Mouse (Mus musculus) midbrain, embryonic 11.5 days (tissue): ENCODE results near the gene Alox12. TPM values are rescaled to one million over a fixed set of nuclear protein-coding genes. Genes with fewer than 3 reads are reported as not detected.

Experiments
- ATAC-seq: fragments of 200-750 bp; cut with Nextera tagmentation; 2 replicates; pipeline ENCODE4 v1.8.0; 2017; ENCODE audit warnings: moderate TSS enrichment, moderate library complexity; ENCODE audit not compliant: low FRiP score
- DNase-seq: peaks from one replicate; pipeline ENCODE4 v3.0.0; 2015; ENCODE audit warnings: low spot score; ENCODE audit errors: missing footprints
- H3K27ac ChIP-seq: fragments of 300-500 bp; sonication (generic); 2 replicates; pipeline ENCODE4 v1.5.1; 2014; ENCODE audit warnings: low read depth, low read length
- H3K27me3 ChIP-seq: fragments of 300-500 bp; sonication (generic); 2 replicates; pipeline ENCODE4 v1.6.1; 2014; ENCODE audit warnings: mild to moderate bottlenecking, low read length, moderate library complexity, mixed read lengths; ENCODE audit not compliant: control insufficient read depth, insufficient read depth
- H3K36me3 ChIP-seq: fragments of 300-500 bp; sonication (generic); 2 replicates; pipeline ENCODE4 v1.6.1; 2014; ENCODE audit warnings: mild to moderate bottlenecking, low read length, moderate library complexity, mixed read lengths; ENCODE audit not compliant: control insufficient read depth, insufficient read depth
- H3K4me1 ChIP-seq: fragments of 300-500 bp; sonication (generic); 2 replicates; pipeline ENCODE4 v1.6.1; 2014; ENCODE audit warnings: low read length; ENCODE audit not compliant: control insufficient read depth, insufficient read depth
- H3K4me2 ChIP-seq: fragments of 300-500 bp; sonication (generic); 2 replicates; pipeline ENCODE4 v1.6.1; 2014; ENCODE audit warnings: mild to moderate bottlenecking, moderate library complexity
- H3K4me3 ChIP-seq: fragments of 300-500 bp; sonication (generic); 2 replicates; pipeline ENCODE4 v1.5.1; 2014; ENCODE audit warnings: low read depth, low read length
- H3K9ac ChIP-seq: fragments of 300-500 bp; sonication (generic); 2 replicates; pipeline ENCODE4 v1.6.1; 2014; ENCODE audit warnings: low read length
- H3K9me3 ChIP-seq: fragments of 300-500 bp; sonication (generic); 2 replicates; pipeline ENCODE4 v1.6.1; 2016; ENCODE audit warnings: low read length; ENCODE audit not compliant: control insufficient read depth
- WGBS: fragments of 180-500 bp; shearing (Covaris S2); extraction: QIAGEN DNeasy Blood & Tissue Kit; methylation state at CpG from one replicate; pipeline ENCODE4 v1.1.7; 2014; 5-methylcytosine and 5-hydroxymethylcytosine counted together
- polyA plus RNA-seq: library from polyadenylated mRNA; unstranded; fragments of >200 nt; fragmentation: Nextera tagmentation; extraction: Ambion mirVana; gene quantifications from 2 replicates; pipeline ENCODE4 v1.2.1, GENCODE M21; 2014

Alox12 gene
- polyA plus RNA-seq, 1 experiment from 2014 or later = 3.2 TPM

DNA sequence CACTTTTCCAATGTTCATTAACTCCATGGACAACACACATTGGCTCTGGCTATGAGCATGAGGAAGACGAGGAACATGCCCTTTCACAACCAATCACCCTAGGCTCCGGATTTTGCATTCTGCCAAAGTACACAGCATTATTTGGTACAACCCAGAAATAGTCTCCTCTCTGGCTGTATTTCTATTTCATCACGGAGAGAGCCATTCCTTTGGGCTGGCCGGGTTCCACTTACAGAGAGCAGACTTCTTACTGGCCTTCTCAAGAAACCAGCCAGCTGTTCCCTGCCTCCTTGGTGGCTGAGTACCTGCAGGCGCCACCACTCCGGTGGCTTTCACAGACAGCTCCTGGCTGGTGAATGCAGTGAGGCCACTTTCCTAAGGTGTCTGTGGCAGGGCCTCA is 42.7 kb downstream of the Alox12 start, which contains the start of gene Slc16a11:
Gene Slc16a11 (plus strand): TSS at position 330 of the 400 bp plus-strand sequence.
- H3K9ac ChIP-seq = no peak within 1 kb of the TSS
- H3K36me3 ChIP-seq = no peaks in the 10 kb centered on the region
- peaks cover 18% of the 10 kb centered on the region for H3K4me1 ChIP-seq
- no peak for DNase-seq
- peaks cover 39% of the 10 kb centered on the region for H3K27me3 ChIP-seq
- 66% methylated on average over 6 of the region's 6 CpGs for WGBS
- H3K4me2 ChIP-seq = no peak within 1 kb of the TSS
- no peak within 1 kb of the TSS for H3K4me3 ChIP-seq
- H3K9me3 ChIP-seq = no peaks in the 10 kb centered on the region
- ATAC-seq = no peak
- H3K27ac ChIP-seq = no peak within 1 kb of the TSS

DNA sequence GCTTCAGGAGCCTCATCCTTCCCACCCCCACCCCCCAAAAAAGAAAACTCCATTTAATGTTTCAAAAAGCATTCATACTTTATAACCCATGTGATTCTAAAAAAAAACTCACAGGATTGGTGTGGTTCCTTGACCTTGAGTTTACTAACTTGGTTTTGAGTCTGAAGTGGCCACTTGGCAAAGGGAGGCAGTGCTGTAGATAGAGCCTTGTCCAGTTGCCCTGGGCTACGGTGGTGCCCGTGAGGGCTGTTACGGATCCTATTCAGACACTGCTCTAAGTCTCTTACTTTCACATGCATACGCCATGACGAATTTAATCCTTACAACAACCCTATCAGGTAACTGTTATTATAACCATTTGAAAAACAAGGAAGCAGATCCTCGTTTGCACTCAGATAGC is 43.2 kb downstream of the Alox12 start:
- ATAC-seq (no peak), DNase-seq (no peak)
- H3K9ac ChIP-seq = no peak overlapping the region
- H3K4me2 ChIP-seq = no peak overlapping the region
- peaks cover 18% of the 10 kb centered on the region for H3K4me1 ChIP-seq
- peaks cover 39% of the 10 kb centered on the region for H3K27me3 ChIP-seq
- H3K4me3 ChIP-seq = no peak overlapping the region
- no peaks in the 10 kb centered on the region for H3K9me3 ChIP-seq
- H3K27ac ChIP-seq = no peak overlapping the region
- H3K36me3 ChIP-seq = no peaks in the 10 kb centered on the region
- WGBS = 76% methylated on average over 6 of the region's 6 CpGs

DNA sequence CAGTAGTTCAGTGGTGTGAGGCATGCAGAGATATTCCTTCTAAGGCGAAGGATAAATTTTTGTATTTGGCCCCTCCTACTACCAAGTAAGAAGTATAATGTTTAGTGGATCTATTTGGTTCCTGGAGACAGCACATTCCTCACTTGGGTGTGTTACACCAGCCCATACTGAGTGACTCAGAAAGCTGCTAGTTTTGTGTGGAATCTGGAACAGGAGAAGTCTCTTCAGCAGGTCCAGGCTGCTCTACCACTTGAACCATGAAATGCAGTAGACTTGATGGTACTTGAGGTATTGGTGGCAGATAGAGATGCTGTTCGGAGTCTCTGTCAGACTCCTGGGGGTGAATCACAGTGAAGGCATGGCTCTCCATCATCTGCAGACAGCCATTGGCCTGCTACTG is 44.5 kb downstream of the Alox12 start:
- H3K4me2 ChIP-seq = no peak overlapping the region

DNA sequence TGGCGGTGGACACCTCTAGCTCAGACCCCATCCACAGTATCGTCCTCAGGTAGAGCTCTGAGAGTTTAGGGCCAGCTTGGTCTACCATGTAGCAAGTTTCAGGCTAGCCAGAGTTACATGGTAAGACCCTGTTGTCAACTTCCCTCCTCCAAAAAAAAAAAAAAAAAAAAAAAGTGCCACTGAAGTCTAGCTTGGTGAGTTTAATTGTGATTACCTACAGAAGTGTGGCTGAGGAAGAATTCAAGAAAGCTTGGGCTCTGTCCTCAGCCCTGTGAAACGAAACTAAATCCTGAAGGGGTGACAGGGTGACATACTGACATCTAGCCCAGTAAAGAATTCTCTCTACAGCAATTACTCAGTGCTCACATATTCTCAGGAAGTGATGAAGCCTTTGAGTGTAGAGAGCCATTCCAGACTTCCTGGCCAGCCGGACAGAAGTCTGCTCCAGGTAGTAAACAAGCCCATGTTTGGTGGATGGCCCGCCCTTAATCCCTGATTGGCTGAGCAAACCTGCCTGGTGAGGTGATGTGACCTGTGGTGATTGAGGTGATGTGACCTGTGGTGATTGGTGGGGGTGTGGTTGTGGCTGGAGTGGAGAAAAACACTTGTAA is 46.3 kb downstream of the Alox12 start:
- Histone ChIP-seq H3K36me3 (no peaks in the 10 kb centered on the region), H3K4me1 (peaks cover 3% of the 10 kb centered on the region), H3K27me3 (peaks cover 11% of the 10 kb centered on the region), H3K4me2 (no peak overlapping the region), H3K9ac (no peak overlapping the region), H3K9me3 (no peaks in the 10 kb centered on the region), H3K27ac (no peak overlapping the region), H3K4me3 (no peak overlapping the region)
- 82% methylated on average over 5 of the region's 5 CpGs for WGBS
- ATAC-seq = no peak
- no peak for DNase-seq

More for the DNA sequence above, 44.5 kb downstream of the Alox12 start:
- ATAC-seq (no peak), DNase-seq (no peak)
- Histone ChIP-seq H3K36me3 (no peaks in the 10 kb centered on the region), H3K4me3 (no peak overlapping the region), H3K27ac (no peak overlapping the region), H3K27me3 (peaks cover 29% of the 10 kb centered on the region), H3K9me3 (no peaks in the 10 kb centered on the region), H3K4me1 (peaks cover 18% of the 10 kb centered on the region), H3K9ac (no peak overlapping the region)
- WGBS = 88% methylated on average over 2 of the region's 2 CpGs

DNA sequence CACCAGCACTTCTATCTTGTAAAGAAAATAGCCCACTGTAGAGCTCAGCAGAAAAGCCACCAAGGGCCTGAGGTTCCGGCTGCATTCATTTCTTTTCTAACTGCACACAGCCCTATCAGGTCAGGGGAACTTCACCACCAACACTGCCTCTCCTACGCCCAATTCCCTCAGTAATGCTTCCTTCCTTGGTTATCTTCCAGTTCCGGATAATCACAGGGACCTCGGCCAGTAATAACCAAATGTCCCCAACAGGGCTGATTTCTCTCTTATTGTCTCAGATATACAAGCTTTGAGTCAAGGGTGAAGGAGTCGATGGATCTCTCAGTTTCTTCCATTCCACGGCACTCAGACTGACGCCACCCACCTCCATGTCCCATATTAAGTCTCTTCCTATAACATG is 47.9 kb downstream of the Alox12 start:
- ATAC-seq = no peak
- 93% methylated on average over 7 of the region's 7 CpGs for WGBS
- Histone ChIP-seq H3K4me2 (no peak overlapping the region), H3K9ac (no peak overlapping the region), H3K9me3 (no peaks in the 10 kb centered on the region), H3K27ac (no peak overlapping the region), H3K36me3 (no peaks in the 10 kb centered on the region), H3K27me3 (no peaks in the 10 kb centered on the region), H3K4me3 (no peak overlapping the region), H3K4me1 (no peaks in the 10 kb centered on the region)
- DNase-seq = no peak

DNA sequence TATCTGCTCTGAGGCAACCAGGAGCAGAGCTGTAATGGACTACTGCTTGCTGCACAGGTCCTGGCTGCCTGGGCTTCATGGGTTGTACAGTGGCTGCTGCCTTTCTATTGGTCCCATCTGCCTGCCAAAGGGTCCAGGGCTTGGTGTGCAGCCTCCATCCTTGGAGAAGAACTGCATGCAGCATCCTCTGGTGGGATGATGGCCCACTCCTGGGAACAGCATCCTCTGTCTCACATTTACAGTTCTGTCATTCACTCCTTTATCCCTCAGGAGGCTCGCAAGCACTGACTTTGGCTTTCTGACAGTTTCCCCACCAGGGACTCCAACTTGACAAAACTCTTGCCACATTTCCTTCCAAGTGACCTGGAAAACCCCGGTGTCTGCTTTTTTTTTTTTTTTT is 48.4 kb downstream of the Alox12 start:
- Histone ChIP-seq H3K9ac (no peak overlapping the region), H3K4me3 (no peak overlapping the region)
- 80% methylated on average over 2 of the region's 2 CpGs for WGBS

GRCm38 (mm10) chr11:70201691-70202090 is 53.5 kb downstream of the Alox12 start:
- Histone ChIP-seq H3K27me3 (no peaks in the 10 kb centered on the region), H3K9ac (no peak overlapping the region), H3K9me3 (no peaks in the 10 kb centered on the region), H3K27ac (no peak overlapping the region), H3K4me3 (no peak overlapping the region), H3K4me1 (no peaks in the 10 kb centered on the region), H3K4me2 (no peak overlapping the region), H3K36me3 (no peaks in the 10 kb centered on the region)
- DNase-seq (peak; percentile 96), ATAC-seq (no peak)
- WGBS = 36% methylated on average over 5 of the region's 5 CpGs

More for the DNA sequence above, 48.4 kb downstream of the Alox12 start:
- Histone ChIP-seq H3K9me3 (no peaks in the 10 kb centered on the region), H3K4me1 (no peaks in the 10 kb centered on the region), H3K36me3 (no peaks in the 10 kb centered on the region), H3K27ac (no peak overlapping the region), H3K27me3 (no peaks in the 10 kb centered on the region), H3K4me2 (no peak overlapping the region)
- no peak for ATAC-seq
- DNase-seq = no peak

DNA sequence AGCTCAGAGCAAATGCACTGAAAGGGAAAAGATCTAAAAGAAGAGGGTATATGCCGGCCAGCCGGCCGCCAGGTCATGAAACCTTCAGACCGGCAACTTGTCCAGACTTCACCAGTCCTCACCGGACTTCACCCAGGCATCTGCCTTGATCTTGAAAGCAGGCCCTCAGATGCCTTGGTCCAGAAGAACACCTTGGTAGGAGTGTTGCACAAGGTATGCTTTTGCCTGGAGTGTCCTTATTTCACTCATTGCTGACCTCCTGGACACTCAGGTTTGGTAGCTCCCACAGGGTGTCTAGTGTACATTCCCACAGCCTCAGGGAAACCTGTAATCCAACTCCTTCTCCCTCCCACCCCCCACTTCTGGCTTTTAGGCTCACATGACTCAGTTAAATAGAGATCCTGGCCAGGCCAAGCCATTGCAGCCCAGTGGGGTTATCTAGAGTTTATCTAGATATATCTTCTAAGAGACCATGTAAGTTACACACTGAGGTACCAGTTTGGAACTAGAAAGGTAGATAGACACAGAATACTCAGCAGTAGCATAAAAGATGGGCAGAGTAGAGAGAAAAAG is 55.0 kb downstream of the Alox12 start:
- 88% methylated on average over 5 of the region's 5 CpGs for WGBS

DNA sequence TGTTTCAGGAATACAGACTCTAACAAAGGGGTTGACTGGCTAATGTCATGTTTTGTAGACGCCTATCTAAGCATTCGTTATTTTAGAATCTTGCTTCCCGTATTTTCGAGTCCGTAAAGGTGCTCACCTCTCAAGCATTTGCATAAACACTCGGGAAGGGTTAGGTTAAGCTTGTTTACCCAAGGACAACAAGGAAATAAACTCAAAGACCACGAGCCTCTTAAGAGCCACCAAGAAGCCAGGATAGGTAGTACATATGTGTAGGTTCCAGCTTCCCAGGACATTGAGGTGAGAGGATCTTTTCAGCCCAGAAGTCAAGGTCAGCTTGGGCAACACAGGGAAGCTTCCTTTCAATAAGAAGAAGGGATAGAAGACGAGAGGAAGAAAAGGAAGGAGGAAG is 56.0 kb downstream of the Alox12 start:
- no peak for ATAC-seq
- DNase-seq = no peak
- WGBS = 80% methylated on average over 8 of the region's 8 CpGs
- H3K4me2 ChIP-seq = no peak overlapping the region
- H3K4me1 ChIP-seq = no peaks in the 10 kb centered on the region
- H3K9me3 ChIP-seq = no peaks in the 10 kb centered on the region
- no peak overlapping the region for H3K27ac ChIP-seq
- no peak overlapping the region for H3K4me3 ChIP-seq
- H3K9ac ChIP-seq = no peak overlapping the region
- no peaks in the 10 kb centered on the region for H3K36me3 ChIP-seq
- no peaks in the 10 kb centered on the region for H3K27me3 ChIP-seq

More for the DNA sequence above, 55.0 kb downstream of the Alox12 start:
- Histone ChIP-seq H3K27ac (no peak overlapping the region), H3K36me3 (no peaks in the 10 kb centered on the region), H3K9ac (no peak overlapping the region), H3K4me1 (no peaks in the 10 kb centered on the region), H3K4me2 (no peak overlapping the region), H3K4me3 (no peak overlapping the region), H3K9me3 (no peaks in the 10 kb centered on the region), H3K27me3 (no peaks in the 10 kb centered on the region)
- peak; percentile 35 for DNase-seq
- ATAC-seq = no peak
